Mouse (Mus musculus): ENCODE data around the gene Gm281. TPM values are rescaled to one million over a fixed set of nuclear protein-coding genes. Genes with fewer than 3 reads are reported as not detected.

The Gm281 gene
- polyA plus RNA-seq (2015; fragmentation: Nextera tagmentation; extraction: Ambion mirVana): not detected in 2 replicates

DNA sequence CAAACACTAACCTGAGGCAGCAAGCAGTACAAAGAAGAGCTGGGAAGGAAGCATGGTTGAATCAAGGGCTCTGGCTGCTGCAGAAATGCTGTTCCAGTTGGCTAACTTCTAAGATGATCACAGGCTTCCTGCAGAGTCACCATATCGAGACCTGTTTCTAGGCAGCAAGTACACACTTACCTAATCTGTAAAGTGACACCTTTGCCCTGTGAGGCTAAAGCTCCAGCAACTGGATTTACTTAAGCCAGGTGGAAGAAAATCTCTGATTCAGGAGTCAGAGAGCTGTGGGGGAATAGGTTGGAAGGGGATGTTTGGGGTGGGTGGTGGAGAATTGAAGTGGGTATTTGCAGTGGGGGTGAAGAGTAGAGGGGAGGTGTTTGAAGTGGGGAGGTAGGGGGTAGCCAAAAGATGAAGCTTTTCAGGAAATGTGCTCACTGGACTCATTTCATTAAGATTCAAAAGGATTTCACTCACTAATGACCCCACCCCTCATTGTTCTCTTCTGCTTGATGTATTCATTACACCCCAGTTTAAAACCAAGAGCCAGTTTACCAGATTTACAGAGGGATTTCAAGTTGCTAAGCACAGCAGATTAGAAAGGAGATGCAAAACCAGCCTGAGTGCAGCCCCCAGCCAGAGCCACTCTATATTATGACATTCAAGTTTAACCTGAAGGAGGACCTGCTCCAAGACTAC lies at the start of gene Gm281:
Gene Gm281, minus strand, starts transcription at position 92 of the 696 bp plus-strand sequence.
- H3K36me3 ChIP-seq (replicated peaks; ENCODE audit: insufficient read depth, low read length): no peaks in the 10 kb centered on the region
- no peaks in the 10 kb centered on the region for H3K9me3 ChIP-seq (ENCODE audit: low read length)
- no peak for TF ChIP-seq EP300 (IDR thresholded peaks at IDR 0.05; ENCODE audit: low read depth)
- no peak for TF ChIP-seq CTCF (IDR thresholded peaks at IDR 0.05; ENCODE audit: low read depth)
- 35% methylated on average over 1 of the region's 1 CpGs for WGBS (ENCODE audit: insufficient replicate concordance)
- no peak within 1 kb of the TSS for H3K4me2 ChIP-seq (ENCODE audit: low read depth, low read length)
- H3K27ac ChIP-seq (ENCODE audit: low read depth): no peak within 1 kb of the TSS
- H3K4me1 ChIP-seq (ENCODE audit: insufficient read depth): no peaks in the 10 kb centered on the region
- H3K27me3 ChIP-seq (ENCODE audit: insufficient read depth, low read length): no peaks in the 10 kb centered on the region
- DNase-seq (no peak), ATAC-seq (no peak)
- no peak within 1 kb of the TSS for H3K4me3 ChIP-seq (ENCODE audit: low read depth, low read length)
- H3K9ac ChIP-seq (replicated peaks): no peak within 1 kb of the TSS

DNA sequence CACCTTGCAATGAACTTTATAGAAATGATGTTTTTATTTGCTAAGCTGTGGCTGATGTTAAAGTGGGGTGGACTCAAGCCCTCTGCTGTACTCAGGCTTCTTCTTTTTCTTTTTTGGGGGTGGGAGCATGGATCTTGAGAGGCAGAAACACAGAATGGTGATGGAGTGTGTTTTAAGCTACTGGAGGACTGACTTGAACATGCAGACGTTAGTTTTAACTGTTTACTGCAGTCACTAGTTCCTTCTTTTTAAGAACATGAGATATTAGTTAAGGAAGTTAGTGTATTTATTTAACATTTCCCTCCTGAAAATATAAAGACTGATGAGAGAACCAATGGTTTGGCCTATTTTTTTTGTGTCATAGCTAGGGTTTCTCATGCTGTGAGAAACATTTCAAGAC lies 49.2 kb upstream of the Gm281 start:
- H3K27ac ChIP-seq (ENCODE audit: low read depth): no peak overlapping the region
- TF ChIP-seq EP300 (IDR thresholded peaks at IDR 0.05; ENCODE audit: low read depth): no peak
- ATAC-seq (no peak), DNase-seq (no peak)
- no peaks in the 10 kb centered on the region for H3K9me3 ChIP-seq (ENCODE audit: low read length)
- 59% methylated on average over 1 of the region's 1 CpGs for WGBS (ENCODE audit: insufficient replicate concordance)
- no peak overlapping the region for H3K4me3 ChIP-seq (ENCODE audit: low read depth, low read length)
- H3K27me3 ChIP-seq (ENCODE audit: insufficient read depth, low read length): no peaks in the 10 kb centered on the region
- peaks cover 21% of the 10 kb centered on the region for H3K4me1 ChIP-seq (ENCODE audit: insufficient read depth)
- no peak overlapping the region for H3K9ac ChIP-seq (replicated peaks)
- H3K36me3 ChIP-seq (replicated peaks; ENCODE audit: insufficient read depth, low read length): no peaks in the 10 kb centered on the region
- no peak overlapping the region for H3K4me2 ChIP-seq (ENCODE audit: low read depth, low read length)

DNA sequence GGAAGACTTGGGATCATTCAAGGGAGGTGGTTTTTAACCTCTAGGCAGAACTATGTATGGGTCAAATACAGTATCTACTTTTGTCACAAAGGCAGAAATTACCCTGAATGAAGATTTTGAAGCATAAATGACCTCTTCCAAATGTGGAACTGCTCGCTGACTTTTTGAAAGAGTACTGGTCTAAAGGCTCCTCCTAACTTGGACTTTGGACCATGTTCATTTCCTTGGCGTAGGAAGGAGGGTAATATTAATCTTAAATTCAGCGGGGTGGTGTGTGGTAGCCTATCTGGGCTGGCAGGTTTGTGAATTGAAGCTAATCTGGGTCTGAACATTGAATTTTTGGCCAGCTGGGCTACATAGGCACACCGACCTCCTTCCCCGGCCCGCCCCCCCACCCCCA lies 48.2 kb upstream of the Gm281 start:
- no peak overlapping the region for H3K4me3 ChIP-seq (ENCODE audit: low read depth, low read length)
- no peaks in the 10 kb centered on the region for H3K36me3 ChIP-seq (replicated peaks; ENCODE audit: insufficient read depth, low read length)
- H3K9ac ChIP-seq (replicated peaks): no peak overlapping the region
- 64% methylated on average over 6 of the region's 6 CpGs for WGBS (ENCODE audit: insufficient replicate concordance)
- H3K27me3 ChIP-seq (ENCODE audit: insufficient read depth, low read length): no peaks in the 10 kb centered on the region
- ATAC-seq (no peak), DNase-seq (no peak)
- peak overlapping the region; percentile 4; the same call in 1 of the 2 replicates for H3K27ac ChIP-seq (ENCODE audit: low read depth)
- no peaks in the 10 kb centered on the region for H3K9me3 ChIP-seq (ENCODE audit: low read length)
- peaks cover 26% of the 10 kb centered on the region for H3K4me1 ChIP-seq (ENCODE audit: insufficient read depth)
- no peak overlapping the region for H3K4me2 ChIP-seq (ENCODE audit: low read depth, low read length)
- TF ChIP-seq EP300 (IDR thresholded peaks at IDR 0.05; ENCODE audit: low read depth) (no peak), CTCF (IDR thresholded peaks at IDR 0.05; ENCODE audit: low read depth) (no peak)

DNA sequence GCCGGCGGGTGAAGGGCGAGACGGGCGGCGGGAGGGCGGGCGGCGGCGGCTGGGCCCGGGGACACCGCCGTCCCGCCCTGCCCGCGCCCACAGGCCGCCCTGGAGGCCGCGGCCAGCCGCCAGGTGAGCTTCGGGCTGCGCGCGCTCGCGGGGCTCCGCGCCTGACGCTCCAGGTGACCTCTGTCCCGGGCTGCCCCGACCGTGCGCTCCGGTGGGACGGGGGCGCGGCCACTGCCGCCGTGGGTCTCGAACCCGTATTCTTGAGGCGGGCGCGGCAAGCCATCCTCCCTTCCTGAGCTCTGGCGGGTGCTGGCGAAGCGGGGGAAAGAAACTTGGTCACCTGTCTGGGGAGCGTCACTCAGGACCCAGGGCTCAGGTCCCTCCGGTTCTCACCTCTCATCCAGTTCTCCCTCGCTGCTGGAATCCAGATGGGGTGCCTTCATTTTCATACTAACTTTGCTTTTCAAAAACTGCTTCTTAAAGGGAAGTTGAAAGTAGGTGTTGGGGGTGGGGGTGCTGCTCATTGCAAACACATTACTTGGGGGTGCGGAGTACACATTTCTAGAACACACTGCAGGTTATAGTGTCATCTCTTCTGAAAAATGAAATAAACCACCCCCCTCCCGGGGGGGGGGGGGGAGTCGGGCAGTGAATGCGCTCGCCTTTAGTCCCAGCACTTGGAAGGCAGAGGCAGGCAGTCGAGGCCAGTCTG lies 47.3 kb upstream of the Gm281 start, which contains the start of the genes Atxn7 and Thoc7:
Gene Atxn7, plus strand, starts transcription at position 40 of the 712 bp plus-strand sequence.
Gene Thoc7, minus strand, starts transcription at position 452 of the 712 bp plus-strand sequence.
- Histone ChIP-seq H3K27ac (ENCODE audit: low read depth) (peak within 1 kb of the TSS; percentile 91), H3K27me3 (ENCODE audit: insufficient read depth, low read length) (no peaks in the 10 kb centered on the region), H3K9ac (replicated peaks) (peak within 1 kb of the TSS; percentile 99), H3K9me3 (ENCODE audit: low read length) (no peaks in the 10 kb centered on the region), H3K4me3 (ENCODE audit: low read depth, low read length) (peak within 1 kb of the TSS; percentile 95), H3K36me3 (replicated peaks; ENCODE audit: insufficient read depth, low read length) (no peaks in the 10 kb centered on the region), H3K4me1 (ENCODE audit: insufficient read depth) (peaks cover 26% of the 10 kb centered on the region), H3K4me2 (ENCODE audit: low read depth, low read length) (peak within 1 kb of the TSS; percentile 73)
- DNase-seq (peak; percentile 70), ATAC-seq (peak; percentile 79)
- 5% methylated on average over 19 of the region's 56 CpGs for WGBS (ENCODE audit: insufficient replicate concordance)
- TF ChIP-seq CTCF (IDR thresholded peaks at IDR 0.05; ENCODE audit: low read depth) (no peak), EP300 (IDR thresholded peaks at IDR 0.05; ENCODE audit: low read depth) (no peak)

DNA sequence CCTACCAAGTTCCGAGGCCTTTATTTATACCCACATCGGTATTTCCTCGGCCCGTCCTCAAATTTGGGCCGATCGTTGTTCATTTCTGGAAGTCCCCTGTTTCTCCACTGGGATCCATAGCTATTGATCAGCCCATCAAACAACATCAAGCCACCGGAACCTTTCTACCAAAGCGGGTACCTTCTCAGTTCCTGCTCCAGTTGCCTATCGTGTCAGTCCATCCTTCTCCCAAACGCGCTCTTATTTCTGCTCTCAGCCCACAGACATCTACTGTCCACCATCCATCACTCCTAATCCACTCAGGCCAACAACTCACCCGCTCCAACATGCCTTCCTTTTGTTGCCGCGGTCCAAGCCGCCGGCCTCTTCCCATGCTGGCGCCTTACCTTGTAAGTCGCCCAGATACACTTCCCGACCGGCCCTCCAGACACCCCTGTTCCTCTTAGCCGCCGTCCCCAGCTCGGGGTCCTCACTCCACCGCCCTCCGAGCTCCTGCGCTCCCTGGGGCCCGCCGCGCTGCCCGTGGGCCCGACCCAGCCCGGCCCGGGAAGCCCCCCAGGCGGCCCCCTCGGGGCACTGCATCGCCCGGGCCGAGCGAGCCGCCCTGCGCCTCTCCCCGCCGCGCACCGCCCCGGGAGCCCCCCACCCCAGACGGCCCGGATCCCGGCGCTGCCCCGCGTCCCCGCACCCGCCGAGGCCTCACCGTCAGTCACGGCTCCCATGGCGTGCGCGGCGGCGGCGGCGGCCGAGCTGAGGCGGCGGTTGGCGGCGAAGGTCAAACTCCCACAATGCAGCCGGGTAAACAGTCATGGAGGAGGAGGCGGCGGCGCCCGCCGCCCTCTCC lies 46.4 kb upstream of the Gm281 start:
- H3K27me3 ChIP-seq (ENCODE audit: insufficient read depth, low read length): no peaks in the 10 kb centered on the region
- H3K36me3 ChIP-seq (replicated peaks; ENCODE audit: insufficient read depth, low read length): no peaks in the 10 kb centered on the region
- H3K4me3 ChIP-seq (ENCODE audit: low read depth, low read length): peak overlapping the region; percentile 95
- H3K4me1 ChIP-seq (ENCODE audit: insufficient read depth): peaks cover 26% of the 10 kb centered on the region
- TF ChIP-seq EP300 (IDR thresholded peaks at IDR 0.05; ENCODE audit: low read depth) (no peak), CTCF (IDR thresholded peaks at IDR 0.05; ENCODE audit: low read depth) (no peak)
- ATAC-seq: peak; percentile 88
- H3K9ac ChIP-seq (replicated peaks): peak overlapping the region; percentile 99
- H3K9me3 ChIP-seq (ENCODE audit: low read length): no peaks in the 10 kb centered on the region
- H3K27ac ChIP-seq (ENCODE audit: low read depth): peak overlapping the region; percentile 91
- WGBS (ENCODE audit: insufficient replicate concordance): under 1% methylated on average over 39 of the region's 75 CpGs
- peak; percentile 78 for DNase-seq
- peak overlapping the region; percentile 73 for H3K4me2 ChIP-seq (ENCODE audit: low read depth, low read length)

Measured in liver, postnatal 0 days (tissue).